Mouse (Mus musculus): ENCODE measurements around the gene Gatad2a. TPM values are rescaled to one million over a fixed set of nuclear protein-coding genes. Genes with fewer than 3 reads are reported as not detected.
"Not testable (repeated sequence)": the region's sequence is repeated elsewhere in the genome, so short reads cannot be mapped to it uniquely, and the experiment has no call there.

The Gatad2a gene
- polyA plus RNA-seq, 1 experiment from 2014 or later: 27.1 TPM

- Histone ChIP-seq H3K4me1 (replicated peaks) (peaks cover 43% of the 10 kb centered on the region), H3K36me3 (peaks cover 26% of the 10 kb centered on the region)
- ATAC-seq (ENCODE audit: low read depth); H3K4me2 ChIP-seq; H3K9me3 ChIP-seq (replicated peaks); H3K4me3 ChIP-seq (replicated peaks); H3K9ac ChIP-seq; DNase-seq; H3K27ac ChIP-seq; H3K27me3 ChIP-seq: not testable (repeated sequence)
- 83% methylated on average over 7 of the region's 7 CpGs for WGBS (ENCODE audit: insufficient replicate concordance)
Measured at GRCm38 (mm10) chr8:69988936-69989335, 7.2 kb downstream of the Gatad2a start.

GRCm38 (mm10) chr8:69987744-69988143, 8.4 kb downstream of the Gatad2a start:
- no peak overlapping the region for H3K4me2 ChIP-seq
- no peaks in the 10 kb centered on the region for H3K9me3 ChIP-seq (replicated peaks)
- ATAC-seq (ENCODE audit: low read depth) (no peak), DNase-seq (no peak)
- peaks cover 18% of the 10 kb centered on the region for H3K36me3 ChIP-seq
- H3K4me3 ChIP-seq (replicated peaks): no peak overlapping the region
- no peaks in the 10 kb centered on the region for H3K27me3 ChIP-seq
- H3K9ac ChIP-seq: no peak overlapping the region
- H3K27ac ChIP-seq: no peak overlapping the region
- peaks cover 31% of the 10 kb centered on the region for H3K4me1 ChIP-seq (replicated peaks)

- H3K4me1 ChIP-seq (replicated peaks): peaks cover 13% of the 10 kb centered on the region
Measured at GRCm38 (mm10) chr8:69984876-69985553, 11.2 kb downstream of the Gatad2a start.

GRCm38 (mm10) chr8:69978456-69978855, 17.7 kb downstream of the Gatad2a start:
- no peak for ATAC-seq (ENCODE audit: low read depth)
- no peak for DNase-seq
- no peaks in the 10 kb centered on the region for H3K27me3 ChIP-seq
- WGBS (ENCODE audit: insufficient replicate concordance): 82% methylated on average over 4 of the region's 4 CpGs
- peaks cover 44% of the 10 kb centered on the region for H3K4me1 ChIP-seq (replicated peaks)
- H3K4me3 ChIP-seq (replicated peaks): no peak overlapping the region
- no peak overlapping the region for H3K4me2 ChIP-seq
- no peaks in the 10 kb centered on the region for H3K9me3 ChIP-seq (replicated peaks)
- H3K27ac ChIP-seq: no peak overlapping the region
- no peaks in the 10 kb centered on the region for H3K36me3 ChIP-seq
- no peak overlapping the region for H3K9ac ChIP-seq

More at GRCm38 (mm10) chr8:69984876-69985553, 11.2 kb downstream of the Gatad2a start:
- ATAC-seq (ENCODE audit: low read depth): no peak
- Histone ChIP-seq H3K9ac (no peak overlapping the region), H3K4me3 (replicated peaks) (no peak overlapping the region), H3K9me3 (replicated peaks) (no peaks in the 10 kb centered on the region), H3K4me2 (no peak overlapping the region), H3K27me3 (no peaks in the 10 kb centered on the region), H3K36me3 (no peaks in the 10 kb centered on the region), H3K27ac (no peak overlapping the region)
- no peak for DNase-seq
- WGBS (ENCODE audit: insufficient replicate concordance): 68% methylated on average over 2 of the region's 2 CpGs

- Histone ChIP-seq H3K9ac (peak overlapping the region; percentile 79), H3K27me3 (no peaks in the 10 kb centered on the region), H3K9me3 (replicated peaks) (no peaks in the 10 kb centered on the region), H3K4me3 (replicated peaks) (peak overlapping the region; percentile 95), H3K4me1 (replicated peaks) (peaks cover 75% of the 10 kb centered on the region), H3K4me2 (peak overlapping the region; percentile 98), H3K27ac (peak overlapping the region; percentile 96), H3K36me3 (no peaks in the 10 kb centered on the region)
- WGBS (ENCODE audit: insufficient replicate concordance): 42% methylated on average over 5 of the region's 5 CpGs
- no peak for DNase-seq
- ATAC-seq (ENCODE audit: low read depth): no peak
Measured at GRCm38 (mm10) chr8:69974806-69975205, 21.4 kb downstream of the Gatad2a start.

GRCm38 (mm10) chr8:69974194-69974614, 22.0 kb downstream of the Gatad2a start:
- Histone ChIP-seq H3K27me3 (no peaks in the 10 kb centered on the region), H3K36me3 (no peaks in the 10 kb centered on the region), H3K4me2 (peak overlapping the region; percentile 98), H3K27ac (peak overlapping the region; percentile 96), H3K9me3 (replicated peaks) (no peaks in the 10 kb centered on the region), H3K9ac (peak overlapping the region; percentile 99), H3K4me1 (replicated peaks) (peaks cover 75% of the 10 kb centered on the region), H3K4me3 (replicated peaks) (peak overlapping the region; percentile 95)
- DNase-seq (peak; percentile 95), ATAC-seq (ENCODE audit: low read depth) (peak; percentile 98)
- under 1% methylated on average over 50 of the region's 50 CpGs for WGBS (ENCODE audit: insufficient replicate concordance)

- no peak for ATAC-seq (ENCODE audit: low read depth)
- Histone ChIP-seq H3K9me3 (replicated peaks) (no peaks in the 10 kb centered on the region), H3K27ac (peak overlapping the region; percentile 96), H3K27me3 (no peaks in the 10 kb centered on the region), H3K36me3 (no peaks in the 10 kb centered on the region), H3K4me1 (replicated peaks) (peaks cover 70% of the 10 kb centered on the region), H3K4me3 (replicated peaks) (peak overlapping the region; percentile 95), H3K4me2 (peak overlapping the region; percentile 98), H3K9ac (peak overlapping the region; percentile 99)
- peak; percentile 23 for DNase-seq
- under 1% methylated on average over 68 of the region's 68 CpGs for WGBS (ENCODE audit: insufficient replicate concordance)
Measured at GRCm38 (mm10) chr8:69973442-69974161, 22.6 kb downstream of the Gatad2a start.

GRCm38 (mm10) chr8:69973063-69973441, 23.1 kb downstream of the Gatad2a start:
- ATAC-seq (ENCODE audit: low read depth): no peak
- H3K4me3 ChIP-seq (replicated peaks): peak overlapping the region; percentile 95
- peak overlapping the region; percentile 99 for H3K9ac ChIP-seq
- 12% methylated on average over 7 of the region's 7 CpGs for WGBS (ENCODE audit: insufficient replicate concordance)
- peak overlapping the region; percentile 98 for H3K4me2 ChIP-seq
- 0 out of 2 replicates have a peak, but pooled peaks cover 1% of the 10 kb centered on the region for H3K36me3 ChIP-seq
- no peak for DNase-seq
- H3K4me1 ChIP-seq (replicated peaks): peaks cover 71% of the 10 kb centered on the region
- peak overlapping the region; percentile 96 for H3K27ac ChIP-seq
- no peaks in the 10 kb centered on the region for H3K9me3 ChIP-seq (replicated peaks)
- H3K27me3 ChIP-seq: no peaks in the 10 kb centered on the region

GRCm38 (mm10) chr8:69970880-69971279, 25.3 kb downstream of the Gatad2a start:
- H3K4me2 ChIP-seq: no peak overlapping the region
- DNase-seq (no peak), ATAC-seq (ENCODE audit: low read depth) (no peak)
- H3K9me3 ChIP-seq (replicated peaks): no peaks in the 10 kb centered on the region
- 77% methylated on average over 2 of the region's 2 CpGs for WGBS (ENCODE audit: insufficient replicate concordance)
- H3K4me3 ChIP-seq (replicated peaks): no peak overlapping the region
- peaks cover 88% of the 10 kb centered on the region for H3K4me1 ChIP-seq (replicated peaks)
- no peaks in the 10 kb centered on the region for H3K27me3 ChIP-seq
- H3K27ac ChIP-seq: no peak overlapping the region
- H3K36me3 ChIP-seq: peaks cover 6% of the 10 kb centered on the region
- H3K9ac ChIP-seq: peak overlapping the region; percentile 18

- WGBS (ENCODE audit: insufficient replicate concordance): 60% methylated on average over 4 of the region's 4 CpGs
- no peaks in the 10 kb centered on the region for H3K27me3 ChIP-seq
- H3K9me3 ChIP-seq (replicated peaks): no peaks in the 10 kb centered on the region
- no peak for DNase-seq
- peaks cover 76% of the 10 kb centered on the region for H3K4me1 ChIP-seq (replicated peaks)
- no peak overlapping the region for H3K4me2 ChIP-seq
- H3K36me3 ChIP-seq: peaks cover 22% of the 10 kb centered on the region
- no peak overlapping the region for H3K9ac ChIP-seq
- no peak overlapping the region for H3K4me3 ChIP-seq (replicated peaks)
- H3K27ac ChIP-seq: no peak overlapping the region
- no peak for ATAC-seq (ENCODE audit: low read depth)
Measured at GRCm38 (mm10) chr8:69967291-69967933, 28.8 kb downstream of the Gatad2a start.

GRCm38 (mm10) chr8:69959241-69959640, 36.9 kb downstream of the Gatad2a start:
- H3K27ac ChIP-seq: no peak overlapping the region
- no peak overlapping the region for H3K4me2 ChIP-seq
- H3K4me3 ChIP-seq (replicated peaks): no peak overlapping the region
- no peaks in the 10 kb centered on the region; the same call in 1 of the 2 replicates for H3K36me3 ChIP-seq
- no peak for ATAC-seq (ENCODE audit: low read depth)
- H3K27me3 ChIP-seq: no peaks in the 10 kb centered on the region
- no peaks in the 10 kb centered on the region for H3K9me3 ChIP-seq (replicated peaks)
- DNase-seq: no peak
- no peak overlapping the region for H3K9ac ChIP-seq
- H3K4me1 ChIP-seq (replicated peaks): peaks cover 57% of the 10 kb centered on the region

Measured in liver, embryonic 13.5 days (tissue).